Mouse (Mus musculus): Measurements from ENCODE around the gene Fkbp4.

Gene Fkbp4

GRCm38 (mm10) chr6:128436356-128437005 lies 2.0 kb downstream of the Fkbp4 start:
- DNase-seq (ENCODE audit: low spot score in 2 of 2): no peak

- peak; percentile 87 to 89 for DNase-seq (ENCODE audit: low spot score in 2 of 2)
These were observed 3.0 kb downstream of the Fkbp4 start for GRCm38 (mm10) chr6:128435474-128435873.

- no peak for DNase-seq (ENCODE audit: low spot score in 2 of 2)
These were observed 4.9 kb downstream of the Fkbp4 start for GRCm38 (mm10) chr6:128433566-128433965.

- peak; percentile 41 to 47 for DNase-seq (ENCODE audit: low spot score in 2 of 2)
These were observed 6.0 kb downstream of the Fkbp4 start for GRCm38 (mm10) chr6:128432356-128432915.

- no peak for DNase-seq (ENCODE audit: low spot score in 2 of 2)
These were observed 8.7 kb downstream of the Fkbp4 start for GRCm38 (mm10) chr6:128429826-128430225.

GRCm38 (mm10) chr6:128429300-128429699 lies 9.2 kb downstream of the Fkbp4 start:
- DNase-seq (ENCODE audit: low spot score in 2 of 2): no peak

- no peak for DNase-seq (ENCODE audit: low spot score in 2 of 2)
These were observed 10.9 kb downstream of the Fkbp4 start for GRCm38 (mm10) chr6:128427571-128427970.

- DNase-seq (ENCODE audit: low spot score in 2 of 2): no peak
These were observed 13.4 kb downstream of the Fkbp4 start for GRCm38 (mm10) chr6:128425046-128425445.

- DNase-seq (ENCODE audit: low spot score in 2 of 2): peak; percentile 96 to 98
These were observed 14.0 kb downstream of the Fkbp4 start, which contains the start of gene Itfg2 for GRCm38 (mm10) chr6:128424269-128425019. Gene Itfg2, minus strand, starts transcription at chr6:128424931.

GRCm38 (mm10) chr6:128423496-128424268 lies 14.8 kb downstream of the Fkbp4 start:
- no peak for DNase-seq (ENCODE audit: low spot score in 2 of 2)

GRCm38 (mm10) chr6:128421480-128421879 lies 17.0 kb downstream of the Fkbp4 start:
- DNase-seq (ENCODE audit: low spot score in 2 of 2): no peak

GRCm38 (mm10) chr6:128421036-128421435 lies 17.4 kb downstream of the Fkbp4 start:
- no peak for DNase-seq (ENCODE audit: low spot score in 2 of 2)

- no peak for DNase-seq (ENCODE audit: low spot score in 2 of 2)
These were observed 20.4 kb downstream of the Fkbp4 start for GRCm38 (mm10) chr6:128418076-128418475.

GRCm38 (mm10) chr6:128416169-128416568 lies 22.3 kb downstream of the Fkbp4 start:
- DNase-seq (ENCODE audit: low spot score in 2 of 2): no peak

GRCm38 (mm10) chr6:128411115-128411514 lies 27.4 kb downstream of the Fkbp4 start:
- DNase-seq (ENCODE audit: low spot score in 2 of 2): peak in 1 of 2 experiments; percentile 63

GRCm38 (mm10) chr6:128410305-128410704 lies 28.2 kb downstream of the Fkbp4 start:
- no peak for DNase-seq (ENCODE audit: low spot score in 2 of 2)

- DNase-seq (ENCODE audit: low spot score in 2 of 2): no peak
These were observed 29.8 kb downstream of the Fkbp4 start for GRCm38 (mm10) chr6:128408544-128409125.

- DNase-seq (ENCODE audit: low spot score in 2 of 2): no peak
These were observed 33.8 kb downstream of the Fkbp4 start for GRCm38 (mm10) chr6:128404708-128405107.

GRCm38 (mm10) chr6:128399421-128400185 lies 38.9 kb downstream of the Fkbp4 start:
- DNase-seq (ENCODE audit: low spot score in 2 of 2): no peak

GRCm38 (mm10) chr6:128398996-128399395 lies 39.5 kb downstream of the Fkbp4 start, which contains the start of gene Nrip2:
Gene Nrip2, plus strand, starts transcription at chr6:128399296.
- DNase-seq (ENCODE audit: low spot score in 2 of 2): no peak

Measured in heart, adult 9 months (tissue).